Mouse (Mus musculus): ENCODE results near the gene Sdc3. TPM values are rescaled to one million over a fixed set of nuclear protein-coding genes. Genes with fewer than 3 reads are reported as not detected.

Sdc3 gene
- polyA plus RNA-seq, 1 experiment from 2014 or later, result 130 TPM

GRCm38 (mm10) chr4:130766387-130766786, 25.9 kb upstream of the Sdc3 start:
- Histone ChIP-seq H3K4me3 (replicated peaks) (no peak overlapping the region), H3K9ac (replicated peaks) (no peak overlapping the region), H3K27me3 (replicated peaks) (no peaks in the 10 kb centered on the region), H3K27ac (replicated peaks) (no peak overlapping the region), H3K4me2 (no peak overlapping the region), H3K36me3 (peaks cover 62% of the 10 kb centered on the region), H3K4me1 (peaks cover 3% of the 10 kb centered on the region; the same call in 1 of the 2 replicates), H3K9me3 (replicated peaks) (no peaks in the 10 kb centered on the region)
- 79% methylated on average over 2 of the region's 2 CpGs for WGBS
- ATAC-seq (ENCODE audit: low FRiP score), result no peak

DNA sequence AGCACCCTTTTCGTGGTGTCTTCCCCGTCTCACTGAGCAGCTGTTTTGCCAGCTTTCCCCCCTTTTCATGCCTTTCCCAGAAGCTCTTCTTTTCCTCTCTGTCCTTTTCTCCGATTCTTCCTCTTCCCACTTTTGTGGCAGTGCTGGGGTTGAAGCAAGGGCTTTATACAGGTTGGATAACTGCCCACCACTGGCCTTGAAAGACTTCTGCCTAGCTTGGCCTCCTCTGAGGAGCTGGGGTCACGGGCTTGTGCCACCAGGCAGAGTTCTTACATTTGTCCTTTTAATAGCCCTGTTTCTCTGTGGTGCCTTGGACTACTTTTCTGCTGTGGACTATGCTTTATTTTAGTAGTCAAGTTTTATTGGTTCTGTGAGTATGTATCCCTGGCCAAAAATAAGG, 25.4 kb upstream of the Sdc3 start:
- WGBS, result 81% methylated on average over 4 of the region's 4 CpGs
- H3K36me3 ChIP-seq, result peaks cover 66% of the 10 kb centered on the region
- ATAC-seq (ENCODE audit: low FRiP score), result no peak

GRCm38 (mm10) chr4:130773899-130774298, 18.4 kb upstream of the Sdc3 start:
- no peaks in the 10 kb centered on the region for H3K27me3 ChIP-seq (replicated peaks)
- H3K27ac ChIP-seq (replicated peaks), result no peak overlapping the region
- no peak overlapping the region for H3K4me3 ChIP-seq (replicated peaks)
- peaks cover 21% of the 10 kb centered on the region for H3K4me1 ChIP-seq
- peaks cover 49% of the 10 kb centered on the region for H3K36me3 ChIP-seq
- no peak for ATAC-seq (ENCODE audit: low FRiP score)
- 87% methylated on average over 4 of the region's 4 CpGs for WGBS
- no peaks in the 10 kb centered on the region for H3K9me3 ChIP-seq (replicated peaks)
- no peak overlapping the region for H3K4me2 ChIP-seq
- H3K9ac ChIP-seq (replicated peaks), result no peak overlapping the region

More for the DNA sequence above, 25.4 kb upstream of the Sdc3 start:
- Histone ChIP-seq H3K9me3 (replicated peaks) (no peaks in the 10 kb centered on the region), H3K27me3 (replicated peaks) (no peaks in the 10 kb centered on the region), H3K4me1 (peaks cover 3% of the 10 kb centered on the region; the same call in 1 of the 2 replicates), H3K9ac (replicated peaks) (no peak overlapping the region), H3K4me3 (replicated peaks) (no peak overlapping the region), H3K4me2 (no peak overlapping the region), H3K27ac (replicated peaks) (no peak overlapping the region; the same call in 1 of the 2 replicates)

DNA sequence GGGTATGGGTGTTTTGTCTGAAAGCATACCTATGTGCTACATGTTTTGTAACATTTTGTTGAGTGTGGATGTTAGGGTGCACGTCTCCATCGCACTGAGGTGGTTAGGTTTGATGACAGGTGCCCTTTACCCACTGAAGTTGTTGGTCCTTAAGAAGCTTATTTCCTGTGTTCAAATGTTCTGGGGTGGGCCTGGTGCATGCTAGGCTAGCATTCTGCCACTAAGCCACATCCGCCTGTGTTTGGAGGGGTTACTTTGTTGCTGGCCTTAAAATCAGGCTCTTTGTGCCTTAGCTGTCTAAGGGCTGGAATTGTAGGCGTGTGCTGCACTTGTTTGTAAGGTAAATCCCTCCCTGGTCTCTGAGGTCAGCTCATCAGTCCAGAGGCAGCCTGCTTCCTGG, 17.5 kb upstream of the Sdc3 start:
- ATAC-seq (ENCODE audit: low FRiP score), result no peak
- Histone ChIP-seq H3K27ac (replicated peaks) (no peak overlapping the region), H3K27me3 (replicated peaks) (no peaks in the 10 kb centered on the region), H3K4me3 (replicated peaks) (no peak overlapping the region), H3K9me3 (replicated peaks) (no peaks in the 10 kb centered on the region), H3K9ac (replicated peaks) (no peak overlapping the region), H3K4me1 (peaks cover 21% of the 10 kb centered on the region), H3K36me3 (peaks cover 54% of the 10 kb centered on the region), H3K4me2 (no peak overlapping the region)
- WGBS, result 93% methylated on average over 4 of the region's 4 CpGs

DNA sequence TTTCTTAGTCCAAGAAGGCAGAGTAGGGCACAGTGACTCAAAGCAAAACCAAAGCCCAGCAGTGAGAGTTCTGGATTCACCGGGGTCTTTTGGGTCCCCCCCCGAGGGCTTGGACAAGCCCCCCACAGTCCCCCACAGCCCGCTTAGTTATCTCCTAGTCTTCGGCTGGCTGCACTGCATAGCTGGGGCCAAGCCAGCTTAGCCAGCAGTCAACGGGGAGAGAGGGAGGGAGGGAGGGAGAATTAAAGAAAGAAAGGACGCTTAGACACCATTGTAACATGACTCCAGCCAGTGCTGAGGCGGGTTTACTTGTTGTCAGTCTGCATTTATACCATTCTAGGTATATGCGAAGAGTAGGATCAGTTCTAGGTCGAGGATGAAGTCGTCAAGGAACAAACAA, 14.7 kb upstream of the Sdc3 start:
- Histone ChIP-seq H3K4me2 (no peak overlapping the region), H3K27me3 (replicated peaks) (no peaks in the 10 kb centered on the region), H3K36me3 (peaks cover 47% of the 10 kb centered on the region), H3K4me3 (replicated peaks) (no peak overlapping the region), H3K9me3 (replicated peaks) (no peaks in the 10 kb centered on the region), H3K4me1 (peaks cover 18% of the 10 kb centered on the region), H3K9ac (replicated peaks) (no peak overlapping the region), H3K27ac (replicated peaks) (0 out of 2 replicates have a peak overlapping the region, but pooled peaks have one; percentile 48)
- ATAC-seq (ENCODE audit: low FRiP score), result no peak
- WGBS, result 61% methylated on average over 10 of the region's 10 CpGs

- no peak overlapping the region for H3K4me2 ChIP-seq
- H3K4me3 ChIP-seq (replicated peaks), result no peak overlapping the region
- peaks cover 15% of the 10 kb centered on the region for H3K4me1 ChIP-seq
- H3K9me3 ChIP-seq (replicated peaks), result no peaks in the 10 kb centered on the region
- no peak for ATAC-seq (ENCODE audit: low FRiP score)
- H3K36me3 ChIP-seq, result peaks cover 34% of the 10 kb centered on the region
- H3K27me3 ChIP-seq (replicated peaks), result no peaks in the 10 kb centered on the region
- whole genome bisulfite sequencing, result 71% methylated on average over 3 of the region's 3 CpGs
- no peak overlapping the region for H3K27ac ChIP-seq (replicated peaks)
- no peak overlapping the region for H3K9ac ChIP-seq (replicated peaks)
Measured at GRCm38 (mm10) chr4:130779037-130779436, 13.3 kb upstream of the Sdc3 start.

DNA sequence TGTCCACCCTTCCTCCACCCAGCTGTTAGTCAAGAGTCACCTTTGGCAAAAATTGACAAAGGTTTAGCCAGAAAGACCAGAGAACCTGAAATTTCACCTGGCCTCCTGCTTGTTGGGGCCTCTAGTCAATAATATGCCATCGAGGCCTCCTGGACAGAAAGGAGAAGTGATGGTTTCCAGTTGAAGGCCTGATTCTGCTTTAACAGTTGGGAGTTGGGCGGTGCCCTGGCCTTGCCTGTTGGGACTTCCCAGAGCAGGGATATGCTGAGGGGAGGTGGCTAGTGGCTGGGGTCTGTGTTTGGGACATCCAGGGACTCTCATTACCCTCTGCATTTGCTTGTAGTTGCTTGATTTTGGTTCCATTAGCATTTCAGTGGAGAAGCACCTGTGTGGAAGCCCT, 9.8 kb upstream of the Sdc3 start:
- 91% methylated on average over 2 of the region's 2 CpGs for WGBS
- no peak overlapping the region for H3K27ac ChIP-seq (replicated peaks)

DNA sequence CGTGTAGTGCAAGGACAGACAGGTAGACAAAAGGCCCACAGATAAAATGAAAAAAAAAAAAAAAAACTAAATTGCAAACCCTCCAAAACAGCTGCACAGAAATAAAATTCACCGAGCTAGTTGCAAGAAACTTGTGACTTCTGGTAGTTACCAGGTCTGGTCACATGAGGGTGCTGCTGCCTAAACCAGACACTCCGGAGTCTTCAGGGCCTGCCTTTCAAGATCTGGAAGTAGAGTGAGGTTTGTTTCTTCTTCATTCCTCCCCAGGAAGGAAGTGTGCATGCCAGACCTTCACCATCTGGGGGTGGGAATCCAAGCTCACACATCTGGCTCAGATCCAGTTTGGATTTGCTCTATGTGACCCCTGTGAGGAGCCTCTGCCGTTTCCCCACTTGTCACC, 7.6 kb upstream of the Sdc3 start:
- no peak overlapping the region for H3K9ac ChIP-seq (replicated peaks)
- no peak overlapping the region for H3K4me2 ChIP-seq
- WGBS, result 33% methylated on average over 4 of the region's 4 CpGs
- H3K9me3 ChIP-seq (replicated peaks), result no peaks in the 10 kb centered on the region
- H3K27ac ChIP-seq (replicated peaks), result no peak overlapping the region
- H3K36me3 ChIP-seq, result peaks cover 7% of the 10 kb centered on the region; the same call in 1 of the 2 replicates
- no peaks in the 10 kb centered on the region for H3K27me3 ChIP-seq (replicated peaks)
- no peaks in the 10 kb centered on the region; the same call in 1 of the 2 replicates for H3K4me1 ChIP-seq
- ATAC-seq (ENCODE audit: low FRiP score), result peak; percentile 39; the same call in 1 of the 2 replicates
- H3K4me3 ChIP-seq (replicated peaks), result no peak overlapping the region

More for the DNA sequence above, 9.8 kb upstream of the Sdc3 start:
- H3K9me3 ChIP-seq (replicated peaks), result no peaks in the 10 kb centered on the region
- H3K4me1 ChIP-seq, result peaks cover 7% of the 10 kb centered on the region
- no peak overlapping the region for H3K4me2 ChIP-seq
- no peak overlapping the region for H3K4me3 ChIP-seq (replicated peaks)
- no peaks in the 10 kb centered on the region for H3K27me3 ChIP-seq (replicated peaks)
- no peak overlapping the region for H3K9ac ChIP-seq (replicated peaks)
- no peak for ATAC-seq (ENCODE audit: low FRiP score)
- peaks cover 14% of the 10 kb centered on the region; the same call in 1 of the 2 replicates for H3K36me3 ChIP-seq

DNA sequence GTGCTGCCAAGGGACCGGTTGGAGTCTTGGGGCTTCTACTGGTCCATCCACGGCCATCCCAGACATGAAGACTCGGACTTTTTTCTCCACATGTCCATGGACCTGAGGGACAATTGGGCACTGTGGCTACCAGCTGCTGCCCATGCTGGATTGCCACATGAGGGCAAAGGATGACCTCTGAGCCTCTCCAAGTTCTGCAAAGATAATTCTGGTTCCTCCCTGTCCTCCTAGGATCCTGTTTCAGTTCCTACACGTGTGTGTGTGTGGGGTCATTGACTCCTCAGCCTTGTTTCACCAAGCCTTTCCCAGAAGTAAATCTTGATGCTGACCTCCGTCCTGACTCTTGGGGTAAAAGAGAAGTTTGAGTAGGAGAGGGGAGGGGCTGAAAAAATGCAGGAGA, 4.8 kb upstream of the Sdc3 start:
- H3K27ac ChIP-seq (replicated peaks), result no peak overlapping the region
- WGBS, result 80% methylated on average over 5 of the region's 5 CpGs
- no peak overlapping the region for H3K9ac ChIP-seq (replicated peaks)
- no peak overlapping the region for H3K4me3 ChIP-seq (replicated peaks)
- H3K9me3 ChIP-seq (replicated peaks), result no peaks in the 10 kb centered on the region
- peaks cover 8% of the 10 kb centered on the region; the same call in 1 of the 2 replicates for H3K4me1 ChIP-seq
- no peak for ATAC-seq (ENCODE audit: low FRiP score)
- H3K4me2 ChIP-seq, result no peak overlapping the region
- no peaks in the 10 kb centered on the region for H3K36me3 ChIP-seq
- no peaks in the 10 kb centered on the region for H3K27me3 ChIP-seq (replicated peaks)

DNA sequence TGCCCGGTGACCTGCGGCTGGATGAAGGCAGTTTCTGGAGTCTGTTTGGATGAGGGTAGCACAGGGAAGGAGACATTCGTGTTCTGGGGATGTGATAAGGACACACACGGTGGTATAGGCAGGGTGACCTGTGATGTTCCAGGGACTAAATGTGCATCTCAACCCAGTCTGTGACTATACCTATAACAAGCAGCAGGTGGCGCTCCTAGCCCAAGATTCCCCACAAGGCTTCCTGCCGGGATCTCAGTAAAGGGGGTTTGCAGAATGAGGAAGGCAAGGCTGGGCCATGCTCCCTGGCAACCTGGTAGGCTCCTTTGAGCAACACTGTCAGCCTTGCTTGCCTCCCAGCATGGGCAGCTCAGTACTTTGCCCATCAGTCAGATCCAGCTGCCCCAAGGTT, 2.2 kb upstream of the Sdc3 start:
- H3K27ac ChIP-seq (replicated peaks), result no peak overlapping the region
- no peaks in the 10 kb centered on the region for H3K36me3 ChIP-seq
- no peaks in the 10 kb centered on the region for H3K9me3 ChIP-seq (replicated peaks)
- 13% methylated on average over 6 of the region's 6 CpGs for whole genome bisulfite sequencing
- no peak overlapping the region for H3K4me2 ChIP-seq
- no peaks in the 10 kb centered on the region for H3K27me3 ChIP-seq (replicated peaks)
- H3K4me1 ChIP-seq, result peaks cover 28% of the 10 kb centered on the region
- peak; percentile 14; the same call in 1 of the 2 replicates for ATAC-seq (ENCODE audit: low FRiP score)
- no peak overlapping the region for H3K9ac ChIP-seq (replicated peaks)
- H3K4me3 ChIP-seq (replicated peaks), result no peak overlapping the region

- H3K27ac ChIP-seq (replicated peaks), result peak overlapping the region; percentile 84
- no peaks in the 10 kb centered on the region for H3K36me3 ChIP-seq
- H3K9ac ChIP-seq (replicated peaks), result peak overlapping the region; percentile 97
- H3K9me3 ChIP-seq (replicated peaks), result no peaks in the 10 kb centered on the region
- peak; percentile 42 for ATAC-seq (ENCODE audit: low FRiP score)
- peaks cover 45% of the 10 kb centered on the region for H3K4me1 ChIP-seq
- H3K4me3 ChIP-seq (replicated peaks), result peak overlapping the region; percentile 79
- WGBS, result 2% methylated on average over 19 of the region's 19 CpGs
- H3K27me3 ChIP-seq (replicated peaks), result no peaks in the 10 kb centered on the region
- H3K4me2 ChIP-seq, result peak overlapping the region; percentile 92
Measured at GRCm38 (mm10) chr4:130791811-130792375, 444 bp upstream of the Sdc3 start.

DNA sequence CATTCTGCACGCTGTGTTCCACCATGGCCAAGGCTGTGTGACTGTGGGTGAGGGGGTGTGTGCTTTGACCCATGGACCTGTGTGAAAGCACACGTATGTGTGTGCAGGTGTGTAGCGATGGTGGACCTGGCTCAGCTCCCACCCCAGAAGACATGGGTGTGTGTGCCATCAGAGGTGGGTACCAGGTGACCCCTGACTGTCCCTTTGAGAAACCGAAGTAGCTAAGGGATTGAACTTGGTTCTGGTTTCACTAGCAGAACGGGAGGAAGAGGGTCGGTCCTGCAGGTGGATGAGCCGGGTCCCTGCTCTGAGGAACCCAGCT, 804 bp downstream of the Sdc3 start:
- ATAC-seq (ENCODE audit: low FRiP score), result peak; percentile 59

More for the DNA sequence above, 804 bp downstream of the Sdc3 start:
- H3K4me2 ChIP-seq, result peak overlapping the region; percentile 92
- H3K36me3 ChIP-seq, result no peaks in the 10 kb centered on the region
- H3K4me3 ChIP-seq (replicated peaks), result peak overlapping the region; percentile 79
- no peak overlapping the region for H3K27ac ChIP-seq (replicated peaks)
- peaks cover 58% of the 10 kb centered on the region for H3K4me1 ChIP-seq
- peak overlapping the region; percentile 97 for H3K9ac ChIP-seq (replicated peaks)
- H3K9me3 ChIP-seq (replicated peaks), result no peaks in the 10 kb centered on the region
- H3K27me3 ChIP-seq (replicated peaks), result no peaks in the 10 kb centered on the region
- 37% methylated on average over 7 of the region's 7 CpGs for WGBS
